Mouse (Mus musculus): ENCODE data around the gene E130309D02Rik.

- TF ChIP-seq CTCF (IDR thresholded peaks at IDR 0.05; ENCODE audit: extremely low read depth, insufficient read depth, insufficient read length, insufficient replicate concordance): no peak
- no peak for TF ChIP-seq POLR2A (IDR thresholded peaks at IDR 0.05; ENCODE audit: low read depth, low read length)
These were observed 10.9 kb downstream of the E130309D02Rik start for GRCm38 (mm10) chr5:143304251-143304650.

Data from spleen, adult 2 months (tissue).